Mouse (Mus musculus) thymus, postnatal 4 days (tissue): Measurements from ENCODE around the gene Lrrn2.

Experiments used
- DNase-seq: peaks from one replicate; pipeline ENCODE4 v3.0.0; 2021

The Lrrn2 gene

DNA sequence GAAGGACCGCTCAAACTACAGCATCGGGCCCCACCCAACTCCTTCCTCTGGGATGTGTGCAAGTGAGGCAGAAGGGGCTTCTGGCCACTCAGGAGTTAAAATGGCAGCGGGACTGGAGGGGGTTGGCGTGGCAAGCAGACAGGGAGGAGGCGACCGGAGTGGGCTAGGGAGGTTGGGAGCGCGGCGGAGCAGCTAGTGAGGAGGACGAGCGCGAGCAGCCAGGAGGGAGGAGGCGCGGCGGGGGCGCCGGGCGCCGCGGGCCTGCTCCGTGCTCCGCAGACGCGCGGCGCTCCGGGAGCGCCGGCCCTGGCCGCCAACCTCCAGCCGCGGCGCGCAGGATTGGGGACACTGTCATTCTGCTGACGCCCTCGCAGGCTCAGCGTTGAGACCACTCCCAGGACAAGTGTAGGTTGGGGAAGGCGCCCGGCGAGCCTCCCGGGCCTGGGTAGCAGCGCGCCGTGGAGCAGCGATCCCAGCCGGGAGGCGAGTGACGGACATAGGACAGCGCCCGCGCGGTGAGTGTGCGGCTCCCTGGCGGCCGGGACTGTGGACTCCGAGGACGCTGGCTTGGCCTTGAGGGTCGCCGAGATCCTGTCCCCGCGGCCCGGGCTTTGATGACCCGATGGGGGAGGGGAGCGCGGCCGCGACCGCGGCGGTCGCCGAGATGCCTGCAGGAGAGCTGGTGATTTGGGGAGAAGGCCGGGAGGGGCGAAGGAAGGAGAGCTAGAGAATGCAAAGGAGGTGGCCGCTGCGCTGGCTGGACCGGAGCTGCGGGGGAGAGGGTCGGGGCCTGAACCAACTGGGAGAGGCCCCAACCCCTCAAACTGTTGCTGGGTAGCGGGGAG is at the start of gene Lrrn2:
Lrrn2 (plus strand) TSS at position 113 of the 845 bp plus-strand sequence.
- DNase-seq: peak; percentile 23

- no peak for DNase-seq
Observed at GRCm38 (mm10) chr1:132831963-132832362, 48.1 kb upstream of the Lrrn2 start.

DNA sequence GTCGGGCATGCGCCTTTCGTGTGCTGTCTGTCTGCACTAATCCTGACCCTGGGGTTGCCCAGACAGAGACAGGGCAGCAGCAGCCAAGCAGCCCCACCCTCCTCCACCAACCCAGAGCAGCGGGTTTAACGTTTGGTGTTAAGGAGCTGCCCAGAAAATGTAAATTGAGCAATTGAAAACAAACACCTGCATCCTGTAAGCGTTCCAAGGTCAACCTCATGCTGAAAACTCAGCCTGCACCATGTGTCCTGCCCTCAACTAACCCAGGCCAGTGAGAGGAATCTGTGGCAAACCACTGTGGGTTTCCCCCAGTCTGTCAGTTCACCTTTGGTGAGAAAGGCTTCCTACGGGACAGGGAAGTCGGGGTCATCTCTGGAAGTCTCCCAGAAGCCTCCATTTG is 46.0 kb upstream of the Lrrn2 start:
- DNase-seq: no peak

- DNase-seq: no peak
Observed at GRCm38 (mm10) chr1:132836895-132837294, 43.2 kb upstream of the Lrrn2 start.

DNA sequence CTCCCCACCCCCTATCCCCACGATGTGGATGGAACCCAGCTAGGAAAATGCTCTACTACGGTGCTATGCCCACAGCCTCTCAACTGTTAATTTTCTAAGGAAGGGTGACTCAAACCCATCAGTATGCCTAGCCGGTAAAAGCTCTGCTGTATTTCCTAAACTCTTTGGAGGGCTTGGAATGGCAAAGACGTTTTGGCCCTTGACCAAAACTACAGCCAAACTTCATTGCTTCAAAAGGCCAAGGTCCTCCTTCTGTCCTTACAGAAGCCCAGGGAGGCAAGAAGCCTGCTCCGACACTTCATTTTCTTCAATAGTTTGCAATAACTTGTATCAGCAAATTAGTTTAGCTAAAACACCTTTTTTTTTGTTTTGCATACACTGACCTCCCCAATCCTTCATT is 42.4 kb upstream of the Lrrn2 start:
- no peak for DNase-seq

DNA sequence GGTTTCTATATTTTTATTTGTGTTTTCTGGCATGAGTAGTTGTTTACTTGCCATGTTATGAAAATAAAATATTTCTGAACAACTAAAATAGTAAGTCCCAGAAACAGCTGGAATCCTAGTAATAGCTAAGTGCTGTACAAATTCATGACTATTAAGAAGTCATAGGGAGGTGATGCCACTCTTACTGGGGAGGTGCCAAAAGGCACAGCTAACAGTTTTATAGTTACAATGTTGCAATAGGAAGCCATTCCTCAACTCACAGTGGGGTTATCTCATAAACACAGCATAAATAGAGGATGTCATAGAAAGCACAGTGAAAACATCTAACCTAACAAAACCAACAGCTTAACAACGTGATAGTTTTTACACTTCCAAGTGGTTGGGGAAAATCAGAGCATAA is 41.7 kb upstream of the Lrrn2 start:
- no peak for DNase-seq

GRCm38 (mm10) chr1:132843612-132844011 is 36.5 kb upstream of the Lrrn2 start:
- DNase-seq: no peak

- DNase-seq: no peak
Observed at GRCm38 (mm10) chr1:132844088-132844804, 35.8 kb upstream of the Lrrn2 start.

- no peak for DNase-seq
Observed at GRCm38 (mm10) chr1:132845766-132846165, 34.3 kb upstream of the Lrrn2 start.

DNA sequence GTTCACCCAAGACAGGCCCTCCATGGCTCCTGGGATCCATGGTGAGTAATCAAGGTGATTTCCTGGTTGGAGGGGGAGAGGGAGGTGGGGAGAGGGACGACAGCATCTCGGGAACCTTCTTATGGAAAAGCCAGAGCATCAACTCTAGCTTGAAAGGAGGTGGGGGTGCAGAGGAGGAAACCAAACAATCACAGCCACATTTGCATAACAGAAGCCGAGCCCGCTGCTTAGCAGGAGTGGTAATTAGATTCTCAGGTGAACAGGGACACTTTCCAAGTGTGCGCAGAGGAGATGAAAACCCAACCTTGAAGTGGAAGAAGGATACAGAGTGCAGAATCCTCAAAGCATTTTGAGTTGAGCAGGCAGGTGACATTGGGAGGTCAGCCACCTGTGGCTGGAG is 29.3 kb upstream of the Lrrn2 start:
- DNase-seq: no peak

DNA sequence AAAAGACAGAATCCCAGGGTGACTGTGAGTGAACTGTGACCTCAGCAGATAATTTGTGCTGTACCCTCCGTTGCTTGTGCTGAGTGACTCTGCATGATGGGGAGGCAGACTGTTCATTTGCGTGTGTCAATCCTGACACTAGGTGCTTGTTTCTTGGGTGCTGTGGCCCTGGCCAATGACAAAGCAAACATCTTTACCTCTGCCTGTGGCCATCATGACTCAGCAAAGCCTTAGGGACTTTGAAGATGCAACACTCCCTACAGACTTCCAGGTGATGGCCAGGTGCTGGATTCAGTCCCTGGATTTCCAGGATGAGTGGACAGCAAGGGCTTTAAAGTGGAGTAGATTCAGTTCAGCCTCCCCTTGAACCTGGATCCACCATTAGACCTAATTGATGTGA is 28.8 kb upstream of the Lrrn2 start:
- no peak for DNase-seq

DNA sequence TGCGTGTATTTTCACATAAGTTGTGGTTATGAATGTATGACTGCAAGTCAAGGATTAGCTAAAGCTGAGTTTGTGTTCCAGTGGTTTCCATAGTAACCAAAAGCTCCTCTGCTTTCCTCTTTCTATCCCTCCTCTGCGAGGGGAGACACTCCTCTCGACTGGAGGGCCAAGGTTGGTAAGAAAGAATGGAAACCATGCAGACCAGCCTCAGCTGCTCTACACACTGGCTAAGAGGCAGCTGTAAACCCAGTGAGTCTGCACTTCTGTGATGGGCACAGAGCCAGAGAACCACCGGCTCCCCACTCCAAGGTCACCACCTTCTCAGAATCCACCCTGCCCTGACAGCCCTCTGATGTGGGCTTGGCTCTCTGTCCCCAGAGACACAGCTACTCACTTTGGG is 28.3 kb upstream of the Lrrn2 start:
- DNase-seq: no peak

GRCm38 (mm10) chr1:132853312-132853711 is 26.8 kb upstream of the Lrrn2 start:
- DNase-seq: no peak

DNA sequence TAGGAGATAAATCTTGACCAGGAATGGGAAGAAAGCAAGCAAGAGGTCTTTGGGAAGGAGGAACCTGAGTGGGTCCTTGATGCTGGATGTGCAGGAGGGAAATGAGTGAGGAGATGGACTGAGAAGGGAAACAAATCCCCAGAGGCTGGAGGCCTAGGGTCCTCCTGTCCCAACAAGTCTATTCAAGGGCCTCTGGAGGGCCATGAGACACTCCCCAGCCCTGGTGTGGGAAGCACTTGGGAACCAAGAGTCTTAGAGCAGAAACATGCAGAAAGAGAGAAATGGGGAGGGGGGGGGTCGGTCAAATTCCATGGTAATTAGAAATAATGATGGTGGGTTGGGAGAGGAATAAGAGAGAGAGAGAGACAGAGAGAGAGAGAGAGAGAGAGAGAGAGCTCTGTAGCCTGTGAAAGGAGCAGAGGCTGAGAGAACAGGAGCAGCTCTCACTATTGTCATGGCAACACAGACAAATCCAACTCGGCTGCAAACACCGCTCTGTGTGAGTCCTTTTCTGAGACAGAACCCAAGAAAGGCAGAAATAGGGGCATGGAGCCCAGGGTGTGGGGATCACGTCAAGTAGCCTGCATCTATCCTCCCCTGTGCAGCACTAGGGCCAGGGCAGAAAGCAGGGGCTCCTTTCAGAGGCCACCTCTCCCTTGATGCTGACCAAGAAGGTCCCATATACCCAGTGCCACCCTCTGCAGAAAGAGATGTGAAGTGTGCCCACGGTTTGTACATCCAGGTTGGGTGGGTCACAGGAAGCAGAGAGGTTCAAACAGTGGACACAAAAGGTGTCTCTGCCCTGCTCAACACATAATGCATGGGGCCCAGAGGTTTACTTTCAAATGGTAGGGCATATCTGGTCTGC is 21.3 kb upstream of the Lrrn2 start:
- no peak for DNase-seq

DNA sequence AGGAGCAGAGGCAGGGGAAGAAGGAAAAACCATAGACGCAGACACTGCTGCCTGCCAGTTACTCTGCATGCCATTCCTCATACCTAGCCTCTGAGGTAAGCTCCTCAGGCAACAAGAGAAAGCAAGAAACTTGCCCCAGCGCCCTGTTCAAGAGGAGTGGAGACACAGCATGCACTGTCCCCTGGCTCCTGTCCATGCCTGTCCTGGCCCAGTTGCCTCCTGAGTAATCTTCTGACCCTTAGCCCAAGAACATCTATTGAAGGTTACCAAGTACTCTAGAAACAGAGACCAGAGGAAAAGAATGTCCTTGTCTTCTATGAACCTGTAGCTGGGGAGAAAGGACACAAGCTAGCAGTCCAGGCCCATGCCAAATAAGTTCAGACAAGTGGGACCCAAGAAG is 15.9 kb upstream of the Lrrn2 start:
- no peak for DNase-seq

DNA sequence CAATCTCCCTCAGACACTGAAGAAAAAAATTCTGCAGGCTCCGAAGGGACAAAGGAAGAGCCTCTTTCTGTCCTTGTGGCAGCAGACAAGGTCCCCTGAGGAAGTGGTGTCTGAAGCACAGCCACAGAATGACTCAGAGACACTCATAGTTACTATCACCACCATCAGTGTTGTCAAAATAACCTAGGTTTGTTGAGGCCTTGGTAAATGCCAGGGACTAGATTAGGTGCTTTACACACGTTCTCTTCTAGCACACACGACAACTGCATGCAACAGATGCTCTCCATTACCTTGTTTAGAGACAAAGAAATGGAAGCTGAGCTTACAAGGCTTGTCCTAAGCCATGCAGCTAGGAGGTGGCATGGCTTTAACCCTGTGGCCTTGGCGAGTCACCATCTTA is 14.5 kb upstream of the Lrrn2 start:
- no peak for DNase-seq

GRCm38 (mm10) chr1:132870327-132870726 is 9.7 kb upstream of the Lrrn2 start:
- DNase-seq: no peak

DNA sequence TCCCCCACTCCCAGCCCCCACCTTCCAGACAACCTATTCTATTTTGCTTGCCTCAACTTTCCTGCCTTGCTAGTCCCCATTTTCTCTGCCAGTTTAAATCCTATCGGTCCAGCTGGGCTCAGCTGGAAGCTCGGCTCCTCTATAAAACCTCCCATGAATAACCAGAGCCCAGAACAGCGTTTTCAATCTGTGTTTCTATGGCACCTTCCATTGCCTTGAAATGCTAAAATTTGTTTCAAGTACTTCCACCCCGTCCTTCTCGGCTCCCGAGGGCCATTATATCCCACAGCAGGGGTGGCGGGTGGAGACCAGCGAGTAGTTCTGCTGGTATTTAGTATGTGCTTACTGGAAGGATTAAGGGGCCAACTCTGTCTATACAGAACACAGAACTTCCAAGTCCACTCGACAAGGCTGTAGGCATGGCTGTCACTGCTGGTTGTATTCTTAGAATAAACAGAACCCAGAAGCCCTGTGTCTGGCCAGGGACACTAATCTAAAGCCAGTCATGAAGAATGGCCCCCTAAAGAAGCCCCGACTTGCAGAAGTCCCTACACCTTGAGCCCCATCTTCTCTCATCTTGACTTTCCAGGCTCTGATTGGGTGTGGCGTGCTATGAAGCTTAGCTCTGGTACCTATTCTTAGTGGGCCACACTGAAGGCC is 992 bp upstream of the Lrrn2 start:
- DNase-seq: no peak

GRCm38 (mm10) chr1:132879801-132880160 is 292 bp upstream of the Lrrn2 start:
- no peak for DNase-seq

DNA sequence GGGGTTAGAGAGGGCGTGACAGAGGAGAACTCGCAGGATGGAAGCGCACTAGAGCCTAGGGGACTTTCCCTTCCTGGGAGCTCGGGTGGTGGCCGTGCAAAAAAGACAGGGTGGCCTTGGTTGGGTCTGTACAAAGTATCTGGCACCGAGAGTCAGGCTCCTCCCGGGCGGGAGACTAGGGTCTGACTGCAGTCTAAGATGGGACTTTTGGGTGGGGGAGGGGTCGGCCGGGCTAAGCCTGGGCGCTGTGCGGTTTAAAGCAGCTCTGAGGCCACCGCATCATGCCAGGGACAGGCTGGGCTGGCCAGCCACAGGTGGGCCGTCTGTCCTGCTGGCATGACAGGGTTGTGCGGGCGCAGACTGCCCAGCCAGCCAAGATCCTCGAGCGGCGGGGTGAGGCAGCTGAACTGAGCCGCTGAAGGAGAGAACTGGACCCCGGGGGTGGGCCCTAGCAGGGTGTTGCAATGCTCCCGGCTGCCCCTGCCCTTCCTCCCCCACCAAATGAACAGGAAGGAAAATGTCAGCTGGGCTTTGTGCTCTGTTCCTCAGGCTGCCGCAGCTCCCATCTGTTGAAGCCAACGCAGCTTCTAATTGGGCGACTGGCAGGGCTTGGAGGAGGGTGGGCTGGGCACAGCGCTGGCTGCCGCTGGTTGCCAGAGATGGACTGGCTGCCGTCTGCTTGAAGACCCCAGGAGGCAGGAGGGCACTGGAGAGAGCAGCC is 1.1 kb downstream of the Lrrn2 start:
- DNase-seq: no peak

- DNase-seq: no peak
Observed at GRCm38 (mm10) chr1:132881836-132882235, 1.8 kb downstream of the Lrrn2 start.

DNA sequence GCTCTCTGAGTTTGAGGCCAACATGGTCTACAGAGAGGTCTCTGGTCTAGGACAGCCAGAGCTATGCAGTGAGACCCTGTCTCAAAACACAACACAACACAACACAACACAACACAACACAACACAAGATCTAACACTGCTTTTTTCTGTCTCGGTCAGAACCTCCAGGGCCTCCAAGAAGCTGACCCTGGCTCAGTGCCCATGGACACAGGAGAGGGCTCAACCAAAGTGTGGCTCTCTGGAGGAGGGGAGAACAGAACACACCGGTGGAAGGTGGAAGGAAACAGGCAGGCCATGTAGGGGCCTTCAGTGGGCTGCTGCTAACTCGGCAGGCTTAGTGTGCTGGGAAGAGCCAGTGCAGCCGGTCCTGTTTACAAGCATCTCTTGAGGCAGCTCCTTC is 5.6 kb downstream of the Lrrn2 start:
- no peak for DNase-seq
